Mouse (Mus musculus) lung, embryonic 14.5 days (tissue): ENCODE measurements around the gene Slc2a6. TPM values are rescaled to one million over a fixed set of nuclear protein-coding genes. Genes with fewer than 3 reads are reported as not detected.

ENCODE experiments used
- ATAC-seq: fragments of 200-750 bp; cut with Nextera tagmentation; 2 replicates; pipeline ENCODE4 v1.8.0; 2017; ENCODE audit warnings: mild to moderate bottlenecking, moderate TSS enrichment, moderate library complexity; ENCODE audit not compliant: insufficient read depth
- DNase-seq: peaks from one replicate; pipeline ENCODE4 v3.0.0-alpha.2; 2015
- H3K27ac ChIP-seq: fragments of 300-500 bp; sonication (generic); 2 replicates; pipeline ENCODE4 v1.5.1; 2014; ENCODE audit warnings: low read depth, mild to moderate bottlenecking, moderate library complexity
- H3K27me3 ChIP-seq: fragments of 300-500 bp; sonication (generic); 2 replicates; pipeline ENCODE4 v1.6.1; 2014; ENCODE audit warnings: low read length, control low read depth; ENCODE audit not compliant: insufficient read depth
- H3K36me3 ChIP-seq: fragments of 300-500 bp; sonication (generic); 2 replicates; pipeline ENCODE4 v1.6.1; 2014; ENCODE audit warnings: control low read depth; ENCODE audit not compliant: insufficient read depth
- H3K4me1 ChIP-seq: fragments of 300-500 bp; sonication (generic); 2 replicates; pipeline ENCODE4 v1.6.1; 2014; ENCODE audit warnings: antibody characterized with exemption, control low read depth; ENCODE audit not compliant: insufficient read depth
- H3K4me2 ChIP-seq: fragments of 300-500 bp; sonication (generic); 2 replicates; pipeline ENCODE4 v1.6.1; 2014; ENCODE audit warnings: mild to moderate bottlenecking
- H3K4me3 ChIP-seq: fragments of 300-500 bp; sonication (generic); 2 replicates; pipeline ENCODE4 v1.5.1; 2014; ENCODE audit warnings: low read depth, low read length
- H3K9ac ChIP-seq: fragments of 300-500 bp; sonication (generic); 2 replicates; pipeline ENCODE4 v1.6.1; 2014
- H3K9me3 ChIP-seq: fragments of 300-500 bp; sonication (generic); 2 replicates; pipeline ENCODE4 v1.6.1; 2016; ENCODE audit warnings: low read depth, low read length, control low read depth
- CTCF ChIP-seq: IDR thresholded peaks from 2 replicates; pipeline ENCODE4 v1.5.1; 2016; ENCODE audit warnings: antibody characterized with exemption, low read depth
- WGBS: fragments of 180-500 bp; shearing (Covaris S2); extraction: QIAGEN DNeasy Blood & Tissue Kit; methylation state at CpG from one replicate; pipeline ENCODE4 v1.1.7; 2014; 5-methylcytosine and 5-hydroxymethylcytosine counted together
- polyA plus RNA-seq: library from polyadenylated mRNA; unstranded; fragments of >200 nt; fragmentation: Nextera tagmentation; extraction: Ambion mirVana; gene quantifications from 2 replicates; pipeline ENCODE4 v1.2.1, GENCODE M21; 2014

Gene Slc2a6
- polyA plus RNA-seq: 0.28 and 0.35 TPM in 2 replicates

- peak within 1 kb of the TSS; percentile 50 for H3K4me2 ChIP-seq
- DNase-seq (peak; percentile 94), ATAC-seq (peak; percentile 99)
- H3K27ac ChIP-seq: no peak within 1 kb of the TSS
- H3K36me3 ChIP-seq: no peaks in the 10 kb centered on the region
- no peaks in the 10 kb centered on the region for H3K9me3 ChIP-seq
- H3K27me3 ChIP-seq: 0 out of 2 replicates have a peak, but pooled peaks cover 8% of the 10 kb centered on the region
- H3K4me3 ChIP-seq: peak within 1 kb of the TSS; percentile 3
- peaks cover 3% of the 10 kb centered on the region; the same call in 1 of the 2 replicates for H3K4me1 ChIP-seq
- no peak for TF ChIP-seq CTCF
- 0 out of 2 replicates have a peak within 1 kb of the TSS, but pooled peaks have one; percentile 5 for H3K9ac ChIP-seq
- WGBS: 2% methylated on average over 38 of the region's 38 CpGs
These were observed at the start of gene Slc2a6 for GRCm38 (mm10) chr2:27027618-27028436. TSS of gene Slc2a6 (minus strand) at chr2:27027998.

GRCm38 (mm10) chr2:27075485-27075884 lies 47.7 kb upstream of the Slc2a6 start:
- H3K4me3 ChIP-seq: no peak overlapping the region
- peak; percentile 71 for DNase-seq
- H3K9me3 ChIP-seq: no peaks in the 10 kb centered on the region
- peak; percentile 77 for TF ChIP-seq CTCF
- no peaks in the 10 kb centered on the region for H3K36me3 ChIP-seq
- no peak overlapping the region for H3K9ac ChIP-seq
- peaks cover 6% of the 10 kb centered on the region; the same call in 1 of the 2 replicates for H3K27me3 ChIP-seq
- no peak overlapping the region for H3K4me2 ChIP-seq
- H3K4me1 ChIP-seq: peaks cover 23% of the 10 kb centered on the region
- no peak overlapping the region for H3K27ac ChIP-seq
- WGBS: 61% methylated on average over 3 of the region's 3 CpGs
- ATAC-seq: no peak

GRCm38 (mm10) chr2:27074804-27075203 lies 47.0 kb upstream of the Slc2a6 start:
- TF ChIP-seq CTCF: no peak
- no peak overlapping the region for H3K9ac ChIP-seq
- H3K9me3 ChIP-seq: no peaks in the 10 kb centered on the region
- H3K27me3 ChIP-seq: peaks cover 6% of the 10 kb centered on the region; the same call in 1 of the 2 replicates
- WGBS: 72% methylated on average over 4 of the region's 4 CpGs
- ATAC-seq (no peak), DNase-seq (peak; percentile 38)
- H3K36me3 ChIP-seq: no peaks in the 10 kb centered on the region
- H3K4me3 ChIP-seq: no peak overlapping the region
- no peak overlapping the region for H3K27ac ChIP-seq
- peaks cover 23% of the 10 kb centered on the region for H3K4me1 ChIP-seq
- H3K4me2 ChIP-seq: no peak overlapping the region

- H3K27me3 ChIP-seq: peaks cover 6% of the 10 kb centered on the region; the same call in 1 of the 2 replicates
- no peaks in the 10 kb centered on the region for H3K36me3 ChIP-seq
- no peak for TF ChIP-seq CTCF
- H3K9me3 ChIP-seq: no peaks in the 10 kb centered on the region
- H3K4me2 ChIP-seq: no peak overlapping the region
- WGBS: 58% methylated on average over 4 of the region's 4 CpGs
- ATAC-seq (no peak), DNase-seq (no peak)
- H3K27ac ChIP-seq: no peak overlapping the region
- no peak overlapping the region for H3K4me3 ChIP-seq
- H3K4me1 ChIP-seq: peaks cover 11% of the 10 kb centered on the region
- no peak overlapping the region for H3K9ac ChIP-seq
These were observed 45.6 kb upstream of the Slc2a6 start for GRCm38 (mm10) chr2:27073407-27073806.

- Histone ChIP-seq H3K9me3 (no peaks in the 10 kb centered on the region), H3K4me1 (peaks cover 4% of the 10 kb centered on the region; the same call in 1 of the 2 replicates), H3K4me2 (no peak within 1 kb of the TSS), H3K4me3 (no peak within 1 kb of the TSS), H3K27ac (no peak within 1 kb of the TSS; the same call in 1 of the 2 replicates), H3K27me3 (no peaks in the 10 kb centered on the region), H3K36me3 (no peaks in the 10 kb centered on the region), H3K9ac (no peak within 1 kb of the TSS)
- TF ChIP-seq CTCF: no peak
- ATAC-seq: no peak
- 76% methylated on average over 2 of the region's 2 CpGs for WGBS
- DNase-seq: no peak
These were observed 44.2 kb upstream of the Slc2a6 start, which contains the start of gene Mymk for GRCm38 (mm10) chr2:27071978-27072377. TSS of gene Mymk (minus strand) at chr2:27072179.

GRCm38 (mm10) chr2:27071137-27071536 lies 43.3 kb upstream of the Slc2a6 start:
- ATAC-seq: peak; percentile 80; the same call in 1 of the 2 replicates
- no peak overlapping the region for H3K4me3 ChIP-seq
- no peak overlapping the region for H3K4me2 ChIP-seq
- H3K9me3 ChIP-seq: no peaks in the 10 kb centered on the region
- H3K36me3 ChIP-seq: no peaks in the 10 kb centered on the region
- no peak overlapping the region for H3K9ac ChIP-seq
- 18% methylated on average over 4 of the region's 4 CpGs for WGBS
- DNase-seq: peak; percentile 92
- no peak for TF ChIP-seq CTCF
- no peak overlapping the region; the same call in 1 of the 2 replicates for H3K27ac ChIP-seq
- peaks cover 4% of the 10 kb centered on the region; the same call in 1 of the 2 replicates for H3K4me1 ChIP-seq
- H3K27me3 ChIP-seq: no peaks in the 10 kb centered on the region

GRCm38 (mm10) chr2:27070247-27070813 lies 42.5 kb upstream of the Slc2a6 start:
- Histone ChIP-seq H3K27ac (no peak overlapping the region), H3K4me1 (peaks cover 4% of the 10 kb centered on the region; the same call in 1 of the 2 replicates), H3K4me3 (no peak overlapping the region), H3K4me2 (no peak overlapping the region), H3K9me3 (no peaks in the 10 kb centered on the region), H3K27me3 (no peaks in the 10 kb centered on the region), H3K9ac (no peak overlapping the region), H3K36me3 (no peaks in the 10 kb centered on the region)
- 72% methylated on average over 2 of the region's 2 CpGs for WGBS
- no peak for ATAC-seq
- no peak for TF ChIP-seq CTCF
- no peak for DNase-seq
